Mouse (Mus musculus) stomach, postnatal 0 days (tissue): ENCODE results near the gene Cbx6.

Experiments
- CTCF ChIP-seq: IDR thresholded peaks from 2 replicates; pipeline ENCODE4 v1.5.1; 2016; ENCODE audit warnings: antibody characterized with exemption, low read depth, mild to moderate bottlenecking, moderate library complexity
- EP300 ChIP-seq: optimal IDR thresholded peaks from 2 replicates; pipeline ENCODE3; 2016; ENCODE audit warnings: antibody characterized with exemption

- TF ChIP-seq CTCF (no peak), EP300 (no peak)
Observed at GRCm38 (mm10) chr15:79804352-79805071, 30.0 kb downstream of the Cbx6 start, which contains the start of gene Nptxr.
